Mouse (Mus musculus): ENCODE measurements around the gene Ift81.
"Not testable (repeated sequence)": the region's sequence is repeated elsewhere in the genome, so short reads cannot be mapped to it uniquely, and the experiment has no call there.

Ift81 gene

GRCm38 (mm10) chr5:122613908-122614732, at the start of gene Ift81:
Ift81 (minus strand) TSS chr5:122614518.
- in situ Hi-C loops (cut with MboI, MseI): no loop called here

GRCm38 (mm10) chr5:122662501-122662900, 48.2 kb upstream of the Ift81 start:
- in situ Hi-C loops (cut with MboI, MseI): no loop called here

GRCm38 (mm10) chr5:122656808-122657207, 42.5 kb upstream of the Ift81 start:
- in situ Hi-C loops (cut with MboI, MseI): no loop called here

GRCm38 (mm10) chr5:122654268-122654573, 39.9 kb upstream of the Ift81 start:
- in situ Hi-C loops (cut with MboI, MseI): no loop called here

- in situ Hi-C loops (cut with MboI, MseI): no loop called here
Observed at GRCm38 (mm10) chr5:122653446-122654267, 39.3 kb upstream of the Ift81 start.

GRCm38 (mm10) chr5:122653112-122653445, 38.8 kb upstream of the Ift81 start:
- in situ Hi-C loops (cut with MboI, MseI): no loop called here

- in situ Hi-C loops (cut with MboI, MseI): no loop called here
Observed at GRCm38 (mm10) chr5:122652506-122652905, 38.2 kb upstream of the Ift81 start.

- in situ Hi-C loops (cut with MboI, MseI): no loop called here
Observed at GRCm38 (mm10) chr5:122650100-122650499, 35.8 kb upstream of the Ift81 start.

GRCm38 (mm10) chr5:122649264-122649663, 34.9 kb upstream of the Ift81 start:
- in situ Hi-C loops (cut with MboI, MseI): no loop called here

- in situ Hi-C loops (cut with MboI, MseI): not testable (repeated sequence)
Observed at GRCm38 (mm10) chr5:122647952-122648374, 33.6 kb upstream of the Ift81 start.

- in situ Hi-C loops (cut with MboI, MseI): no loop called here
Observed at GRCm38 (mm10) chr5:122647256-122647924, 33.1 kb upstream of the Ift81 start.

- in situ Hi-C loops (cut with MboI, MseI): no loop called here
Observed at GRCm38 (mm10) chr5:122646050-122646449, 31.7 kb upstream of the Ift81 start.

- in situ Hi-C loops (cut with MboI, MseI): no loop called here
Observed at GRCm38 (mm10) chr5:122645290-122645689, 31.0 kb upstream of the Ift81 start.

GRCm38 (mm10) chr5:122644111-122644607, 29.8 kb upstream of the Ift81 start:
- in situ Hi-C loops (cut with MboI, MseI): no loop called here

GRCm38 (mm10) chr5:122643701-122644100, 29.4 kb upstream of the Ift81 start, which contains the start of gene P2rx7:
P2rx7 (plus strand) TSS chr5:122643911.
- in situ Hi-C loops (cut with MboI, MseI): no loop called here

GRCm38 (mm10) chr5:122639986-122640385, 25.7 kb upstream of the Ift81 start:
- in situ Hi-C loops (cut with MboI, MseI): no loop called here

GRCm38 (mm10) chr5:122639517-122639916, 25.2 kb upstream of the Ift81 start:
- in situ Hi-C loops (cut with MboI, MseI): no loop called here

GRCm38 (mm10) chr5:122638296-122638695, 24.0 kb upstream of the Ift81 start:
- in situ Hi-C loops (cut with MboI, MseI): no loop called here

GRCm38 (mm10) chr5:122636958-122637357, 22.6 kb upstream of the Ift81 start:
- in situ Hi-C loops (cut with MboI, MseI): no loop called here

GRCm38 (mm10) chr5:122636308-122636707, 22.0 kb upstream of the Ift81 start:
- in situ Hi-C loops (cut with MboI, MseI): no loop called here

GRCm38 (mm10) chr5:122635228-122635627, 20.9 kb upstream of the Ift81 start:
- in situ Hi-C loops (cut with MboI, MseI): no loop called here

- in situ Hi-C loops (cut with MboI, MseI): no loop called here
Observed at GRCm38 (mm10) chr5:122627243-122627642, 12.9 kb upstream of the Ift81 start.
